Mouse (Mus musculus): ENCODE measurements around the gene Kcnj14. TPM values are rescaled to one million over a fixed set of nuclear protein-coding genes. Genes with fewer than 3 reads are reported as not detected.

Kcnj14 gene
- total and polyA plus RNA-seq, 3 experiments: 1.3 to 3.2 (median 1.5) TPM

Other genes with a start within 250 kb of the Kcnj14 start
Only the 20 nearest of the 26 such genes appear.
- 0.04 and 0.17 TPM in 2 replicates for gene Mamstr, start 184.8 kb downstream of the Kcnj14 start, total RNA-seq (2012; rRNA removed)
- not detected in 2 replicates for gene Mamstr, start 184.8 kb downstream of the Kcnj14 start, total RNA-seq (2014; rRNA removed)
- gene Mamstr, start 184.8 kb downstream of the Kcnj14 start, polyA plus RNA-seq (2012; ENCODE audit: insufficient read length, low read depth): 0.16 and 0.31 TPM in 2 replicates
- gene Fut2, start 158.4 kb downstream of the Kcnj14 start, total RNA-seq (2012; rRNA removed): not detected in 2 replicates
- gene Fut2, start 158.4 kb downstream of the Kcnj14 start, total RNA-seq (2014; rRNA removed): not detected in 2 replicates
- not detected in 2 replicates for gene Fut2, start 158.4 kb downstream of the Kcnj14 start, polyA plus RNA-seq (2012; ENCODE audit: insufficient read length, low read depth)
- gene Ntn5, start 140.8 kb downstream of the Kcnj14 start, total RNA-seq (2012; rRNA removed): 0.08 TPM in 1 of 2 replicates, not detected in the other
- not detected in 2 replicates for gene Ntn5, start 140.8 kb downstream of the Kcnj14 start, total RNA-seq (2014; rRNA removed)
- gene Ntn5, start 140.8 kb downstream of the Kcnj14 start, polyA plus RNA-seq (2012; ENCODE audit: insufficient read length, low read depth): 0.57 and 0.63 TPM in 2 replicates
- 0.04 and 0.08 TPM in 2 replicates for gene Sec1, start 130.4 kb downstream of the Kcnj14 start, total RNA-seq (2012; rRNA removed)
- gene Sec1, start 130.4 kb downstream of the Kcnj14 start, total RNA-seq (2014; rRNA removed): 0.18 and 0.26 TPM in 2 replicates
- gene Sec1, start 130.4 kb downstream of the Kcnj14 start, polyA plus RNA-seq (2012; ENCODE audit: insufficient read length, low read depth): 0.33 and 0.46 TPM in 2 replicates
- 0.25 TPM in 1 of 2 replicates, not detected in the other for gene Car11, start 124.9 kb downstream of the Kcnj14 start, total RNA-seq (2012; rRNA removed)
- not detected in 2 replicates for gene Car11, start 124.9 kb downstream of the Kcnj14 start, total RNA-seq (2014; rRNA removed)
- 0.61 TPM in 1 of 2 replicates, not detected in the other for gene Car11, start 124.9 kb downstream of the Kcnj14 start, polyA plus RNA-seq (2012; ENCODE audit: insufficient read length, low read depth)
- gene Dbp, start 119.7 kb downstream of the Kcnj14 start, total RNA-seq (2012; rRNA removed): 7.9 and 8.5 TPM in 2 replicates
- 11.0 and 12.4 TPM in 2 replicates for gene Dbp, start 119.7 kb downstream of the Kcnj14 start, total RNA-seq (2014; rRNA removed)
- gene Dbp, start 119.7 kb downstream of the Kcnj14 start, polyA plus RNA-seq (2012; ENCODE audit: insufficient read length, low read depth): 7.2 and 10.4 TPM in 2 replicates
- gene Rpl18, start 109.3 kb downstream of the Kcnj14 start, total RNA-seq (2012; rRNA removed): 3,614 and 3,766 TPM in 2 replicates
- 3,153 and 3,204 TPM in 2 replicates for gene Rpl18, start 109.3 kb downstream of the Kcnj14 start, total RNA-seq (2014; rRNA removed)
- gene Rpl18, start 109.3 kb downstream of the Kcnj14 start, polyA plus RNA-seq (2012; ENCODE audit: insufficient read length, low read depth): 2,393 and 2,438 TPM in 2 replicates
- 16.6 and 19.2 TPM in 2 replicates for gene Sphk2, start 106.8 kb downstream of the Kcnj14 start, total RNA-seq (2012; rRNA removed)
- gene Sphk2, start 106.8 kb downstream of the Kcnj14 start, total RNA-seq (2014; rRNA removed): 7.3 and 9.4 TPM in 2 replicates
- 21.8 and 22.4 TPM in 2 replicates for gene Sphk2, start 106.8 kb downstream of the Kcnj14 start, polyA plus RNA-seq (2012; ENCODE audit: insufficient read length, low read depth)
- 1.3 and 1.4 TPM in 2 replicates for gene Fam83e, start 103.6 kb downstream of the Kcnj14 start, total RNA-seq (2012; rRNA removed)
- 0.13 and 0.39 TPM in 2 replicates for gene Fam83e, start 103.6 kb downstream of the Kcnj14 start, total RNA-seq (2014; rRNA removed)
- 0.40 and 0.74 TPM in 2 replicates for gene Fam83e, start 103.6 kb downstream of the Kcnj14 start, polyA plus RNA-seq (2012; ENCODE audit: insufficient read length, low read depth)
- gene Spaca4, start 99.0 kb downstream of the Kcnj14 start, total RNA-seq (2012; rRNA removed): 0.21 TPM in 1 of 2 replicates, not detected in the other
- not detected in 2 replicates for gene Spaca4, start 99.0 kb downstream of the Kcnj14 start, total RNA-seq (2014; rRNA removed)
- 0.35 TPM in 1 of 2 replicates, not detected in the other for gene Spaca4, start 99.0 kb downstream of the Kcnj14 start, polyA plus RNA-seq (2012; ENCODE audit: insufficient read length, low read depth)
- gene Lmtk3, start 41.0 kb downstream of the Kcnj14 start, total RNA-seq (2012; rRNA removed): 0.30 and 0.46 TPM in 2 replicates
- 0.19 TPM in 1 of 2 replicates, not detected in the other for gene Lmtk3, start 41.0 kb downstream of the Kcnj14 start, total RNA-seq (2014; rRNA removed)
- 0.18 and 0.34 TPM in 2 replicates for gene Lmtk3, start 41.0 kb downstream of the Kcnj14 start, polyA plus RNA-seq (2012; ENCODE audit: insufficient read length, low read depth)
- 0.13 and 0.17 TPM in 2 replicates for gene Sult2b1, start 40.1 kb downstream of the Kcnj14 start, total RNA-seq (2012; rRNA removed)
- gene Sult2b1, start 40.1 kb downstream of the Kcnj14 start, total RNA-seq (2014; rRNA removed): not detected in 2 replicates
- gene Sult2b1, start 40.1 kb downstream of the Kcnj14 start, polyA plus RNA-seq (2012; ENCODE audit: insufficient read length, low read depth): 0.29 TPM in 1 of 2 replicates, not detected in the other
- 59.1 and 64.2 TPM in 2 replicates for gene Cyth2, start 10.2 kb downstream of the Kcnj14 start, total RNA-seq (2012; rRNA removed)
- gene Cyth2, start 10.2 kb downstream of the Kcnj14 start, total RNA-seq (2014; rRNA removed): 25.6 and 28.7 TPM in 2 replicates
- gene Cyth2, start 10.2 kb downstream of the Kcnj14 start, polyA plus RNA-seq (2012; ENCODE audit: insufficient read length, low read depth): 59.4 and 75.4 TPM in 2 replicates
- gene Grwd1, start 6.2 kb upstream of the Kcnj14 start, total RNA-seq (2012; rRNA removed): 83.0 and 128 TPM in 2 replicates
- gene Grwd1, start 6.2 kb upstream of the Kcnj14 start, total RNA-seq (2014; rRNA removed): 88.1 and 98.5 TPM in 2 replicates
- 108 and 115 TPM in 2 replicates for gene Grwd1, start 6.2 kb upstream of the Kcnj14 start, polyA plus RNA-seq (2012; ENCODE audit: insufficient read length, low read depth)
- 59.7 and 60.8 TPM in 2 replicates for gene Kdelr1, start 48.0 kb upstream of the Kcnj14 start, total RNA-seq (2012; rRNA removed)
- 61.5 and 66.9 TPM in 2 replicates for gene Kdelr1, start 48.0 kb upstream of the Kcnj14 start, total RNA-seq (2014; rRNA removed)
- gene Kdelr1, start 48.0 kb upstream of the Kcnj14 start, polyA plus RNA-seq (2012; ENCODE audit: insufficient read length, low read depth): 72.8 and 80.5 TPM in 2 replicates
- 0.04 TPM in 1 of 2 replicates, not detected in the other for gene Grin2d, start 53.6 kb upstream of the Kcnj14 start, total RNA-seq (2012; rRNA removed)
- not detected in 2 replicates for gene Grin2d, start 53.6 kb upstream of the Kcnj14 start, total RNA-seq (2014; rRNA removed)
- 0.07 TPM in 1 of 2 replicates, not detected in the other for gene Grin2d, start 53.6 kb upstream of the Kcnj14 start, polyA plus RNA-seq (2012; ENCODE audit: insufficient read length, low read depth)
- gene Syngr4, start 71.9 kb upstream of the Kcnj14 start, total RNA-seq (2012; rRNA removed): not detected in 2 replicates
- gene Syngr4, start 71.9 kb upstream of the Kcnj14 start, total RNA-seq (2014; rRNA removed): not detected in 2 replicates
- gene Syngr4, start 71.9 kb upstream of the Kcnj14 start, polyA plus RNA-seq (2012; ENCODE audit: insufficient read length, low read depth): not detected in 2 replicates
- gene Tmem143, start 72.2 kb upstream of the Kcnj14 start, total RNA-seq (2012; rRNA removed): 9.4 and 14.6 TPM in 2 replicates
- gene Tmem143, start 72.2 kb upstream of the Kcnj14 start, total RNA-seq (2014; rRNA removed): 12.8 and 14.2 TPM in 2 replicates
- gene Tmem143, start 72.2 kb upstream of the Kcnj14 start, polyA plus RNA-seq (2012; ENCODE audit: insufficient read length, low read depth): 7.2 and 8.8 TPM in 2 replicates
- 18.8 and 24.7 TPM in 2 replicates for gene Emp3, start 96.6 kb upstream of the Kcnj14 start, total RNA-seq (2012; rRNA removed)
- gene Emp3, start 96.6 kb upstream of the Kcnj14 start, total RNA-seq (2014; rRNA removed): 49.7 and 56.6 TPM in 2 replicates
- 125 and 135 TPM in 2 replicates for gene Emp3, start 96.6 kb upstream of the Kcnj14 start, polyA plus RNA-seq (2012; ENCODE audit: insufficient read length, low read depth)
- gene Ccdc114, start 99.3 kb upstream of the Kcnj14 start, total RNA-seq (2012; rRNA removed): not detected in 2 replicates
- gene Ccdc114, start 99.3 kb upstream of the Kcnj14 start, total RNA-seq (2014; rRNA removed): not detected in 2 replicates
- gene Ccdc114, start 99.3 kb upstream of the Kcnj14 start, polyA plus RNA-seq (2012; ENCODE audit: insufficient read length, low read depth): 0.11 TPM in 1 of 2 replicates, not detected in the other